Mouse (Mus musculus): ENCODE measurements around the gene Rnpc3. TPM values are rescaled to one million over a fixed set of nuclear protein-coding genes. Genes with fewer than 3 reads are reported as not detected.
"Not testable (repeated sequence)": the region's sequence is repeated elsewhere in the genome, so short reads cannot be mapped to it uniquely, and the experiment has no call there.

Gene Rnpc3
- polyA plus RNA-seq (2012; rRNA removed): 38.2 and 38.8 TPM in 2 replicates

DNA sequence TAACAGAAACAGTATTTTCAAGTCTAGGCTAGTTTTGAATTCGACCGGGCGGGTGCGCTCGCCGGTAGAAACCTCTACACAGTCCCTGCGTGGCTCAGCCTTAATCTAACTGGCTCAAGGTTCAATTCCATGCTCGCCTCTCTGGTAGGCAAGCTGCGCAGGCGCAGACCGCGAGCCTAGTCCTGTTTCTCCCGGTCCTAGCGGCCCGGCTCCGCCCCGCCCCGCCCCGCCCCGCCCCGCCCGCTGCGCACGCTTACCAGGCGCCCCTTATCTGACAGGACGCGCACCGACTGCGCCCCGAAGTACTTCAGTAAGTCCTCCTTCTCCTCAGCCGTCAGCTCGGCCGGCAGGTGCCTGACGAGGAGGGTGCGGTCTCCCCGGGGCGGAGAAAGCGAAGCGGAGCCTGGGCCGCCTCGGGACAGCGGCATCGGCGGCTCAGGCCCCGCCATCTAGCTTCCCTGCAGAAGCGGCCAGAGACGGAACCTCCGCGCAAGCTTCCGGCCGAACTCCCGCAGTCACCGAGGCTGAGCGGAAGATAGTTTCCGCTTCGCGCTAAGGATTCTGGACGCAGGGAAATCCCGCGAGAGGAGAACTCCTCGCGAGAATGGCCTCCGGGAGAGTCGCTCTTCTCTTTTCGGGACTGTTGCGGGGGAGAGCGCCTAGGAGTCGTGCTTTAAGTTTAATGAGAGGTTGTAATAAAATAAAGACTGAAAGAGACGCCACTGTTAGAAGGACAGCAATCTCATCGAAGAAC lies at the start of gene Rnpc3:
TSS of gene Rnpc3 (minus strand) at position 544 of the 754 bp plus-strand sequence.
- TF ChIP-seq POLR2A (IDR thresholded peaks at IDR 0.05; ENCODE audit: borderline replicate concordance, insufficient read depth, low read length) (peak; percentile 80), CTCF (IDR thresholded peaks at IDR 0.05; ENCODE audit: borderline replicate concordance, insufficient read depth, low read depth, low read length) (no peak)
- no peaks in the 10 kb centered on the region; the same call in 1 of the 2 replicates for H3K4me1 ChIP-seq (ENCODE audit: control insufficient read depth, insufficient read depth, low read length)
- under 1% methylated on average over 68 of the region's 70 CpGs for WGBS

DNA sequence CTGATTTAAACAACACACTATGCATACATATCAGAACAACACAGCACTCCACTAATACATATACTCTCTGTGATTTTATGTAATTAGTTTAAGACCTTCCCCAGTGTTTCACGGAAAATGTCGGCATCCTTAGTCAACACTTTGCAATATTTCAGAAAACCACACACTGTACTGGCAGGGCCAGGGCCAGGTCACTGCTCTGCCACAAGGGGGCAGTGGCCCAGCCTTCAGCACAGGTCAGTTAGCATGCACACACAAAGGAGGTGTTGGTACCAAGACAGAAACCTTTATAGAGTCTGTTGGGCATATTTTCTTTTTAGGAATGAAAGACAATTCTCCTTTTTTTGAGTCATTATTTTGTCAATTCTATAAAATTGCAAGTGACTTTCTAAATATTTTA lies 27.0 kb upstream of the Rnpc3 start:
- no peak for DNase-seq
- Histone ChIP-seq H3K27me3 (ENCODE audit: control insufficient read depth, insufficient read depth, low read length) (no peaks in the 10 kb centered on the region), H3K4me3 (replicated peaks; ENCODE audit: insufficient read depth, low read depth, low read length) (no peak overlapping the region), H3K27ac (ENCODE audit: insufficient read depth, low read length) (no peak overlapping the region), H3K4me1 (ENCODE audit: control insufficient read depth, insufficient read depth, low read length) (no peaks in the 10 kb centered on the region)
- WGBS: 54% methylated on average over 2 of the region's 2 CpGs
- TF ChIP-seq CTCF (IDR thresholded peaks at IDR 0.05; ENCODE audit: borderline replicate concordance, insufficient read depth, low read depth, low read length) (peak; percentile 53), POLR2A (IDR thresholded peaks at IDR 0.05; ENCODE audit: borderline replicate concordance, insufficient read depth, low read length) (no peak)

More for the DNA sequence above, at the start of gene Rnpc3:
- H3K27ac ChIP-seq (ENCODE audit: insufficient read depth, low read length): peak within 1 kb of the TSS; percentile 82
- H3K27me3 ChIP-seq (ENCODE audit: control insufficient read depth, insufficient read depth, low read length): no peaks in the 10 kb centered on the region
- DNase-seq: peak; percentile 96 to 97
- H3K4me3 ChIP-seq (replicated peaks; ENCODE audit: insufficient read depth, low read depth, low read length): peak within 1 kb of the TSS; percentile 69

DNA sequence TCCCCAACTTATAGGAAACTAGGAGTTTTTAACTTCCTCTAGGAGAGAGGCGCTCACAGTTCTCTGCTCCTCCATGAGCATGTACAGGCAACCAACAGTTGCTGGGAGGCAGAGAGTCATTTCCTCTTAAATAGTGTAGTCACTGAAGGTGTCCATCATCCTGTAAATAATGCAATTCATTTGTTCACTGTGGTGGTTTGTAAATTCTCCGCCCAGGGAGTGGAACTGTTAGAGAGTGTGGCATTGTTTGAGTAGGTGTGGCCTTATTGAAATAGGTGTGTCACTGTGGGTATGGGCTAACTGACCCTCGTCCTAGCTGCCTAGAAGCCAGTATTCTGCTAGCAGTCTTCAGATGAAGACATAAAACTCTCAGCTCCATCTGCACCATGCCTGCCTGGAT lies 24.4 kb upstream of the Rnpc3 start:
- DNase-seq: no peak
- Histone ChIP-seq H3K4me1 (ENCODE audit: control insufficient read depth, insufficient read depth, low read length) (no peaks in the 10 kb centered on the region), H3K4me3 (replicated peaks; ENCODE audit: insufficient read depth, low read depth, low read length) (no peak overlapping the region), H3K27me3 (ENCODE audit: control insufficient read depth, insufficient read depth, low read length) (no peaks in the 10 kb centered on the region), H3K27ac (ENCODE audit: insufficient read depth, low read length) (no peak overlapping the region)
- no peak for TF ChIP-seq POLR2A (IDR thresholded peaks at IDR 0.05; ENCODE audit: borderline replicate concordance, insufficient read depth, low read length)
- no peak for TF ChIP-seq CTCF (IDR thresholded peaks at IDR 0.05; ENCODE audit: borderline replicate concordance, insufficient read depth, low read depth, low read length)
- 85% methylated on average over 3 of the region's 3 CpGs for WGBS

DNA sequence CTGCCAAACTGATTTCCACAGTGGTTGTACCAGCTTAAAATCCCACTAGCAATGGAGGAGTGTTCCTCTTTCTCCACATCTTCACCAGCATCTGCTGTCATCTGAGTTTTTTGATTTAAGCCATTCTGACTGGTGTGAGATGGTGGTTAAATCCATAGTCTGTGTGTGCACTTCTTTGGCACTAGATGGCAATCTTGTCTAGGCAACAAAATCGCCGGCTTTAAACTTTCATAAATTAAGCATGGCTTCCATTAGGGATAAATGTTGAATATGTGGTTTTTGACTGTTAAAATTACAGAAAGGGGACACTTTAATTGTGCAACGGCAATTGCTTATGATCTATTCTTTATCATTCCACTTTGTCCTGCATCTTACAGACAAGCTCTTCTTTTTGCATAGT lies 21.4 kb upstream of the Rnpc3 start:
- DNase-seq: not testable (repeated sequence)

DNA sequence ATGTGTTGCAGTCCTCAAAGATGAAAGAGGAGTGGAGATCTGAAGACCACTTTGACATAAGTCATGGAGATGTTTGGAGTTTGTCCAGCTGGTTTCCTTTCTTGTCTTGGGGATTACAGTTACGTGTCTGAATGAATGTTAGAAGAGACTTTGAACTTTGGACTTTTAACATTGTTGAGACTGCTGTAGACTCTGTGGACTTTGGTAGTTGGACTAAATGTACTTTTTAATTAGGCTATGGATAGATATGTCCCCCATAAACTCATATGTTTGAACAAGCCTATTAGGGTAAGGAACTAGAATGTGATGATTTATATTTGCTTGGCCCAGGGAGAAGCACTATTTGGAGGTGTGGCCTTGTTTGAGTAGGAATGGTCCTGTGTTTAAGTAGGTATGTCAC lies 9.6 kb upstream of the Rnpc3 start:
- H3K27me3 ChIP-seq (ENCODE audit: control insufficient read depth, insufficient read depth, low read length): no peaks in the 10 kb centered on the region
- H3K27ac ChIP-seq (ENCODE audit: insufficient read depth, low read length): no peak overlapping the region
- DNase-seq: no peak
- no peaks in the 10 kb centered on the region for H3K4me1 ChIP-seq (ENCODE audit: control insufficient read depth, insufficient read depth, low read length)
- TF ChIP-seq CTCF (IDR thresholded peaks at IDR 0.05; ENCODE audit: borderline replicate concordance, insufficient read depth, low read depth, low read length) (no peak), POLR2A (IDR thresholded peaks at IDR 0.05; ENCODE audit: borderline replicate concordance, insufficient read depth, low read length) (no peak)
- no peak overlapping the region for H3K4me3 ChIP-seq (replicated peaks; ENCODE audit: insufficient read depth, low read depth, low read length)
- WGBS: 92% methylated on average over 1 of the region's 1 CpGs

More for the DNA sequence above, 21.4 kb upstream of the Rnpc3 start:
- 33% methylated on average over 3 of the region's 3 CpGs for WGBS
- not testable (repeated sequence) for H3K27ac ChIP-seq (ENCODE audit: insufficient read depth, low read length); H3K4me3 ChIP-seq (replicated peaks; ENCODE audit: insufficient read depth, low read depth, low read length); H3K27me3 ChIP-seq (ENCODE audit: control insufficient read depth, insufficient read depth, low read length); H3K4me1 ChIP-seq (ENCODE audit: control insufficient read depth, insufficient read depth, low read length)

- no peak overlapping the region for H3K27ac ChIP-seq (ENCODE audit: insufficient read depth, low read length)
- no peak overlapping the region for H3K4me3 ChIP-seq (replicated peaks; ENCODE audit: insufficient read depth, low read depth, low read length)
- TF ChIP-seq POLR2A (IDR thresholded peaks at IDR 0.05; ENCODE audit: borderline replicate concordance, insufficient read depth, low read length): no peak
- no peak for TF ChIP-seq CTCF (IDR thresholded peaks at IDR 0.05; ENCODE audit: borderline replicate concordance, insufficient read depth, low read depth, low read length)
- H3K27me3 ChIP-seq (ENCODE audit: control insufficient read depth, insufficient read depth, low read length): no peaks in the 10 kb centered on the region
- no peaks in the 10 kb centered on the region; the same call in 1 of the 2 replicates for H3K4me1 ChIP-seq (ENCODE audit: control insufficient read depth, insufficient read depth, low read length)
- DNase-seq: no peak
These were observed 4.3 kb upstream of the Rnpc3 start for GRCm38 (mm10) chr3:113634220-113634619.

GRCm38 (mm10) chr3:113631611-113632010 lies 1.7 kb upstream of the Rnpc3 start:
- TF ChIP-seq CTCF (IDR thresholded peaks at IDR 0.05; ENCODE audit: borderline replicate concordance, insufficient read depth, low read depth, low read length) (no peak), POLR2A (IDR thresholded peaks at IDR 0.05; ENCODE audit: borderline replicate concordance, insufficient read depth, low read length) (no peak)
- H3K4me1 ChIP-seq (ENCODE audit: control insufficient read depth, insufficient read depth, low read length): no peaks in the 10 kb centered on the region; the same call in 1 of the 2 replicates
- DNase-seq: no peak

GRCm38 (mm10) chr3:113630564-113630963 lies 615 bp upstream of the Rnpc3 start:
- TF ChIP-seq CTCF (IDR thresholded peaks at IDR 0.05; ENCODE audit: borderline replicate concordance, insufficient read depth, low read depth, low read length) (no peak), POLR2A (IDR thresholded peaks at IDR 0.05; ENCODE audit: borderline replicate concordance, insufficient read depth, low read length) (no peak)
- peak overlapping the region; percentile 22; the same call in 1 of the 2 replicates for H3K27ac ChIP-seq (ENCODE audit: insufficient read depth, low read length)
- no peak for DNase-seq
- peak overlapping the region; percentile 69 for H3K4me3 ChIP-seq (replicated peaks; ENCODE audit: insufficient read depth, low read depth, low read length)
- no peaks in the 10 kb centered on the region for H3K27me3 ChIP-seq (ENCODE audit: control insufficient read depth, insufficient read depth, low read length)
- no peaks in the 10 kb centered on the region; the same call in 1 of the 2 replicates for H3K4me1 ChIP-seq (ENCODE audit: control insufficient read depth, insufficient read depth, low read length)
- 6% methylated on average over 13 of the region's 13 CpGs for WGBS

More at GRCm38 (mm10) chr3:113631611-113632010, 1.7 kb upstream of the Rnpc3 start:
- Histone ChIP-seq H3K4me3 (replicated peaks; ENCODE audit: insufficient read depth, low read depth, low read length) (no peak overlapping the region), H3K27me3 (ENCODE audit: control insufficient read depth, insufficient read depth, low read length) (no peaks in the 10 kb centered on the region), H3K27ac (ENCODE audit: insufficient read depth, low read length) (no peak overlapping the region)
